Mouse (Mus musculus) CD4-positive, CD25-positive, alpha-beta regulatory T cell, adult 4 months (primary cell): Measurements from ENCODE around the gene Npepps. TPM values are rescaled to one million over a fixed set of nuclear protein-coding genes. Genes with fewer than 3 reads are reported as not detected.
"Not testable (repeated sequence)": the region's sequence is repeated elsewhere in the genome, so short reads cannot be mapped to it uniquely, and the experiment has no call there.

ENCODE experiments used
- ATAC-seq: one replicate; pipeline ENCODE4 v1.8.0; 2017
- polyA plus RNA-seq, 2 experiments: library from polyadenylated mRNA; unstranded; fragments of 100-300 nt; shearing (Covaris generic); gene quantifications; one replicate each; pipeline ENCODE4 v1.2.1; 2017

The Npepps gene
- polyA plus RNA-seq: 10 to 100 TPM; 34.4 to 41.1 TPM

DNA sequence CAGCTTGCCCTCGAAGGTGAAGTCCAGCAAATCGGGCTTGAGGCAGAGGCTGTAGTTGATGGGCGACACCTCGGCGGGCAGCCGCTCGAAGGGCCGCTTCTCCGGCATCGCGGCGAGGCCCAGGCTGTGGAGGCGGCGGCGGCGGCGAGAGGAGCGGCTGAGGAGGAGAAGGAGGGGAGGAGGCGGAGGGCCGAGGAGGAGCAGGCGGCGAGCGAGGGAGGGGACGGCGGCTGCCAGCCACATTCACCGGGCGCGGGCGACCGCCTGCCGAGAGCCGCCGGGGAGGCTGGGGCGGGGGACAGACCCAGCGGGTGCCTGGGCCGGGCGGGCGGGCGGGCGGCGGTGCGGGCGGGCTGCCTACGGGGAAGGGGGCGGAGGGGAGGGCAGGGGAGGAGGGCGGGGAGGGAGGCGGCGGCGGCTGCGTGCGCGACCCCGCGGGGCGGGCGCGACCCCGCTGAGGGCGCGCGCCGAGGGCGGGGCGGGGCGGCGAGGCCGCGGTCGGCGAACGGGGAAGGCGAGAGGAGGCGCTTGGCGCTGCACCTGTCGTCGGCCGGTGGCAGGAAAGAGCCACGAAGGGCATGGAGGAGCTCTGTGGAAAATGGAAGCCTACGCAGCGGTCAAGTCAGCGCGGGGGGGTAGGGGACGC is at the start of gene Npepps:
Gene Npepps, minus strand, starts transcription at position 423 of the 646 bp plus-strand sequence.
- peak; percentile 69 for ATAC-seq

DNA sequence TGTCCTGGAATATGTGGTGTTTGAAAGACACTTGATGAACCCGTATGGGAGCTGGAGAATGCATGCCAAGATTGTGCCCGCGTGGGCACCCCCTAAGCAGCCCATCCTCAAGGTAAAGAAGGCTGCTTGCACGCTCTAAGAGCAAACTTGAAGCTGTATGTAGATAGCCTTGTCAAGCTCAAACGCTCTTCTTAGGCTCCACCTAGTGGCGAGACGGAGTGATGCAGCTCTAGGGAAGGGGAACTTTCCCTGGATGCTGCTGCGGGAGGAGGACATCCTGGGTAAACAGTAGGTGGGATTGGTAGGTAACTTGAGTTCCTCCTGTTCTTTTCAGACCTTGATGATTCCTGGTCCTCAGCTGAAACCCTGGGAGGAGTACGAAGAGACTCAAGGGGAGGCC is 47.7 kb upstream of the Npepps start:
- no peak for ATAC-seq

DNA sequence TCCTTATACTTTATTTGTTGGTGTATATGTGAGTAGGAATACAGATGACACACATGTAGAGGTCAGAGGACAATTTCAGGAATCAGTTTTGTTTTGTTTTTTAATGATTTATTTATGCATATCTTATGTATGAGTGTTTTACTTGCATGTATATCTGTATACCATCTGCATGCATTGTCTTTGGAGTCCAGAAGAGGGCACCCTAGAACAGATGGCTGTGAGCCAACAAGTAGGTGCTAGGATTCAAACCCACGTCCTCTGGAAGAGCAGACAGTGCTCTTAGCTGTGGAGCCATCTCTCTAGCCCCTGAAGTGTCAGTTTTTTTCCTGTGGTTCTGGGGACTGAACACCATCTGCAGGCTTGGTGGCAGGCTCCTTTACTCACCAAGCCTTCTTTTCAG is 44.8 kb upstream of the Npepps start:
- ATAC-seq: no peak

DNA sequence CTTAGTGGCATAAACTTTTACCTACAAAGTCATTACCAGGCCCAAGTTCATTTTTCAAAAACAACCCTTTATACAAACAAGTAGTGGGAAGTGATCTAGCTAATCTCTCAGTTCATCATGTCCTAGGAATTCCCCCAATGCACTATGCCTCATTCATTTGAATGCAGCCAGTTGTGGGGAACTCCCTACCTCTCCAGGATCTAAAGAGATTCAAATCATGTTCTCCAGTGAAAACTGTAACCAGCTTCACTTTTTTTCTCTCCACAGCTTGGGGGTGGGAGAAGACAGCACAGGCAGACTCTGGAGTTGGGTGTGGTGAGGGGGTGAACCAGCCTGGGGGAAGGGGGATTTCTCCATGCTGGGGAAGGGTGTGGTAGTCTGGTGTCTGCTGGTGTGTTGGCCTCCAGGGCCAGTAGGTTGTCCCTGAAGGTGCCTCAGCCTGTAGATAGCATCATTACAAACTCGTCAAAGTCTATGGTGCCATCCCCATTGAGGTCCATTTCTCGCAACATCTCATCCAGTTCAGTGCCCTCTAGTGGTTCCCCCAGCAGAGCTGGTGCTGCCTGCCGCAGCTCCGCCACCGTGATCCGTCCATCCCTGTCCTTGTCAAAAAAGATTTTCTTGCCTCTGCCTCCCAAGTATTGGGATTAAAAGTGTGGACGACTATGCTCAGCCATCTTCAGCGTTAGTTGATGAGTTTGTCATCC is 41.6 kb upstream of the Npepps start:
- ATAC-seq: peak; percentile 93

DNA sequence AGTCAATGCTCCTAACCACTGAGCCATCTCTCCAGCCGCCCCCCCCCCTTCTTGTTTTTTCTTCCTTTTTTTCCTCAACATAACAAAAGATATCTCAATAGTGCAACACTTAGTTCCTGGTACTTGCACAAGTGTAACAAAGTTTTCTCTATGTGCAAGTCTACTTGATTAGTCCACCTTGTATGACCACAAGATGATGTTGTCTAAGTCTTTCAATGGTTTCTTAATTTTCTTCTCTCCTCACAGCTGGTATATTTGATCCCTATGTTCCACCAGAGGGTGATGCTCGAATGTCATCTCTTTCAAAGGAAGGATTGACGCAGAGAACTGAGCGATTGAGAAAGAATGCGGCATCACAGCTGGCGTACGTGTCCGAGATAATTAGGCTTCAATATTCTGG is 40.8 kb upstream of the Npepps start:
- no peak for ATAC-seq

DNA sequence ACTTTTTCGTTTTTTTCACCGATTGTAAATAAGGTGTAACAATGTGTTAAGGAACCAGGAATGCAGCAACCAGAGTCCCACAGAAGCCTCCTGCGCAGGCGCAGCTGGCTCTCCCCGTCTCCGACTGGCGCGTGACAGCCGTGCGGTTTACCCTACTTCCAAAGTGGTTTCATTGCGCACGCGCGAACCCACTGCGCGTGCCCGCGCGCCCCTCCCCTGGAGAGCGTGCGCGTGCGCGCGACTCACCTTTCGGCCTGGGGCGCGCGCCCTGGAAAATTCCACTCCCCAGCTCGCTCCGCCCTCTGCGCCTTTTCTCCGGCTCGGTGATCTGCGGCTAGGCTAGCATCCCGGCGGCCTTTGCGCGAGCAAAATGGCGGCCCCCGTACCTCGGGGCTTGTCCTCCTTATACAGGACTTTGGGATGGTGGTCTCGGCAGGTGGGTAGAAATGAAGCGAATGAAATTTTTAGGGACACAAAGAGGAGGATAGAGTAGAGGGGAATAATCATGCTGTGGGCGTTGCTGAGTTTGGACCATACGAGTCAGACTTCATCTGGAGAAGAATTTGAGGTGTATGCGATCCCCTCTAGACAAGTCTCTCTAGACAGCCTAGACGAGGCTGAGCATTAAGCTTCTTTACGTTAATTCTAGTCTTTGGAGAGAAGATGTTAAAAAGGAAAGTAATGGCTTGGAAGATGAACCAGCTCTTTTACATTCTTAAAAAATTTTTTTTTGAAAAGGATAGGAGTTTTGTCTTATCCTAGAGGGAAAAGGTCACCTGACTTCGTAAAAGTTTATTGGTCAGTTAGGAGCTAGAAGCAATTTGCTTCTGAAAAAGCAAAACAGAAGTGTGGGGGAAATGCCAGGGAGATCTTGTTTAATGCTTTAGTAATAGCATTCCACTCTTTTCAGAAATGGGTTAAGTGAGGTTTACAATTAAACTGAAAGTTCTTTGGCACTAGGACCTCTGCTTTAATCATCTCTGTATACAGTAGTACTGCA is 35.4 kb upstream of the Npepps start, which contains the start of gene Mrpl45:
Gene Mrpl45, plus strand, starts transcription at position 213 of the 1,000 bp plus-strand sequence.
- peak; percentile 94 for ATAC-seq

DNA sequence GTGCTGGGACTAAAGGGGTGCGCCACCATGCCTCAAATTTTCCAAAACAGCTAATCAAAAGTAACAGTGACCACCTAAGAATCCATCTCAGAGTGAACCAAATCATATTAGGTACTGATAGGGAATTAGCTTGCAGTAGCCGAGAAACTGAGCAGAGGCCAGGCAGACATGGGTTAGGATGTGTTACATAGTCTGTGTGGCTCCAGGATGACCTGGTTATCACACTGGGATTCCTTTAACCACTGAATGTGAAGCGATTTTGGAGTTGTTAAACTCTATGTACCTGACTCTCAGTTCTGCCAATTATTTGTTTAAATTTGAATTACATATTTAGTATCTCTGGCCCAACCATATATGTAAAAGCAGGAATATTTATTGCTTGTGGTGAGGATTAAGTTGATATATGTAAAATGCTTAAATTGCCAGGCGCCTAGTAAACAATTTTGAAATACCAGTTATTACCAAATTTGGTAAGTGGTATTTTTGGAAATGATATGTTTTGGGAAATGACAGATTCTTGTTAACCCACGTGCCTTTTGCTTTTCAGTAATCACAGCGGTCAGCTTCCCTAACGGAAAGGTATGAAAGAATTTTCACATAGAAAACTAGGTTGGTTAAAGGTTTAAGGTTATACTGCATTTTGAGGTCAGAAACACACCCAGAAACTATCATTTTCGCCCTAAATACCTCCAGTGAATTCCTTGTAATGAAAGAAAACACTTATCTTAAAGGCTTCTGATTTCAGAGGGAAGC is 34.5 kb upstream of the Npepps start:
- ATAC-seq: peak; percentile 4

DNA sequence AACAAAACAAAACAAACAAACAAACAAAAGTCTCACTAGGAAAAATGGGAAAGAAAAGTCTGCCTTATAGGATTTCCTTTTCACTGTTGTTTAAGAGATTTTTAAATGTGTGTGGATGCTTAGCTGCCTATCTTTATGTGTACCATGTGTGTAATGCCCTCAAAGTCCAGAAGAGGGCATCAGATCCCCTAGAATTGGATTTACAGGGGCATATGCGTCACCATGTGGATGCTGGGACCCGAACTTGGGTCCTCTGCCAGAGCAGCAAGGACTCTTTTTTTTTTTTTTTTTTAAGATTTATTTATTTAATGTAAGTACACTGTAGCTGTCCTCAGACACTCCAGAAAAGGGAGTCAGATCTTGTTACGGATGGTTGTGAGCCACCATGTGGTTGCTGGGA is 33.7 kb upstream of the Npepps start:
- no peak for ATAC-seq

DNA sequence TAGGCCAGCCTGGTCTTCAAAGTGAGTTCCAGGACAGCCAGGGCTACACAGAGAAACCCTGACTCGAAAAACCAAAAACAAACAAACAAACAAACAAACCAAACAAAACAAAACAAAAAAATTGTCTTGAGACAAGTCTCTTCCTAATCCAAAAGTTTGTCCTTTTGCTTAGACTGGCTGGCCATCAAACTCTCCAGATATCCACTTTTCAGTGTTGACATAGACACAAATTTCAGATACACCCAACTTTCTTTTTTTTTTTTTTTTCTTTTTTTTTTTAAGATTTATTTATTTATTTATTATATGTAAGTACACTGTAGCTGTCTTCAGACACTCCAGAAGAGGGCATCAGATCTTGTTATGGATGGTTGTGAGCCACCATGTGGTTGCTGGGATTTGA is 32.4 kb upstream of the Npepps start:
- ATAC-seq: not testable (repeated sequence)

DNA sequence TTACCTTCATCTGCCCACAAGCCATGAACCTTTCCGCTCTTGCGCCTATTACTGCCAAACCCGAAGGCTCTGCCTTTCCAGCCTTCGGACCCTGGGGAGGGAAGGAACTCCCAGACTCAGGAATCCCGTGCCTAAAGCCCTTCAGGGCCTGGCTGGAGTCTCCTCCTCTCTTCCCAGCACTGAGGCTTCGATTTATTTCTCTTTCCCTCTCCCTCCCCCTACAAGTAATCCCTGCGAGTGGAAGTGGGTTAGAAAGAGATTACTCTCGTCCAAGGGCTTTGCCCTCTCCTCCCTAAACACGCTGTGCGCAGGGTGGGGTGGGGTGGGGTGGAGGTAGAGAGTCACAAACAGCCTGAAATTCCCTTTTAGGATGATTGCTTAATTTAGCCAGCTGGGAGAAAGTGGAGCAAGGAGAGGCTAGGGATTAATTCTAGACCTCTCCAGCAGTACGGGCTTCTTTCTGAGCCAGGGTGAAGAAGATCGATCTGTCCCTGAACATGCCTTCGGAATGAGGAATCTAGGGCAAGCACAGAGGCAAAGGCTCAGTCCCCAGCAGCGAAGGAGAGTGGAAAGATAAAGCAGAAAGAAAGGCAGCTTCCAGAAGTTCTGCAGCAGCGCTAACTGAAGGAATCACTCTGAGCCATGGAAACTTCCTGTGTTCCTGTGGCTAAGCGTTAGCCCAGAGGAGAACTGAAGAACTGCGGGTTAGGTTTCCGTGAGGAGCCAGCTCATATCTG is 30.6 kb upstream of the Npepps start:
- ATAC-seq: no peak

DNA sequence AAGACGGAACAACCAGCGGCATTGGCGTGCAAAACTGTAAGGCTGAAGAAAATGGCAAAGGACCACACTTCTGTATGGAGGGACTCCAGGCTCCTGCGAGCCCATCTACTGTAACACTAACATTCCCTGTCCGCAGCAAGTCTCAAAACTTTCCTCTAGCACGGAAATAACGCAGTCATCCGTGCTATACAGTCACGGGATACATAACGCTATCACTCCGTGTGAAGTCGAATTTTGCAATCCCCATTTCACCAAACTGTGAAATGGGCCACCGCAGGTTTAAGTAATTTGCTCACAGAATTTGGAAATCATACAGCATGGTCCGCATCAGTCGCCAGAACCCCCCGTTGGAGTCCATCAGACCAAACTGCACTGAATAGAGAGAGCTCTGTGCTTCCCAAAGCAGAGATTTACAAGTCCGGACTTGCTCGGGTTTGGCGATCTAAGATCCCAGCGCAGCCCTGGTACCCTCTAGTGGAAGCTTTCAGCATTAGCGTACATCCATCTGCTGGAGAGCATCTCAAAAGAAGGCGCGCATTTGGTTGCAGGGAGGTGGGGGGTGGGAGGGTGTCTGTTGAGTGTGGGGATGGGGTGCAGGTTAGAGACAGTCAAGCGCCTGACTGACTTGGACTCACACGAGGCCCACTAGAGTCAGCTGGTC is 29.6 kb upstream of the Npepps start:
- peak; percentile 76 for ATAC-seq

DNA sequence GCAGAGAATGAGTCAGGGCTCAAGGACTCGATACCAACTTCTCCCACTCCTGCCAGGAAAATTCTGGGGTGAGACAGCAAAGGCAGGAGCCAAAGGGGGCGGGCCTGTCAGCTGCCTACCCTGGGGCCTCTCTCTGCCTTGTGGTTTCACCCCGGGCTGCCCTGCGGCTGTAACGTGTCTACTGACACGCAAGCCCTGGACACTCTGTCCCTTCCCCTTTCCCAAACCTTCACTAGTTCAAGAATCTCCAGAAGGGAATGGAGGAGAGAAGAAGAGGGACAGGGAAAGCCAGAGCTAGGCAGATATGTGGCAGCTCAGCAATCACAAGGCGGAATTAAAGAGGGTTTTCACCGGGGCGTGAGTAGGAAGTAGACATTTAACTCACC is 29.0 kb upstream of the Npepps start:
- peak; percentile 35 for ATAC-seq

DNA sequence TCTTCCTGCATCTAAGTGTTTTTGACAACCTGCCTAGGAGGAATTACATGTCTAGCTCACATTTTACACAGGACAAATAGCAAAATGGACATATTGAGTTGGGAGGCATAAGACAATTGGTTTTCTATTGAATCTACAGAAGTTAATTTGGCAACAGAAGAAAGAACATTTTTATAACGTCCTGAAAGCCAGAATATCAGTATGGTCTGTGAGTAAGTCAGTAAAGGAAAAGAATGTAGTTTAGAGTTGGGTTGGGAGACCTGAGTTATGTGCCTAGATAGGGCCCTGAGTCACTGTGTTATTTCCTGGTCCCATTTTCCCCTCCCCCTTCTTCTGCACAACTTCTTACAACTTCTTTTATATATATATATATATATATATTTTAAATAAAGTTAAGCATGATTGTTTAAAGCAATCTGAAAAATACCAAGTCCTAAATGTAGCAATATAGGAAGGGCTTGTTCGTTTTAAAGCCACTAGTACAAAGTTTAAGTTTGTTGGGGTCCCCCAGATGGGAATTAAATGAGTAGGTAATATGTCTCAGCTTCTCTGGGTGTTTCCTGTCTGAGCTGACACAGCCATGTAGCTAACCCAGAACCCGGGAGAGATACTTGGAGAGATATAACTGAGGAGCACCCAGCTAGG is 28.5 kb upstream of the Npepps start:
- ATAC-seq: peak; percentile 27

DNA sequence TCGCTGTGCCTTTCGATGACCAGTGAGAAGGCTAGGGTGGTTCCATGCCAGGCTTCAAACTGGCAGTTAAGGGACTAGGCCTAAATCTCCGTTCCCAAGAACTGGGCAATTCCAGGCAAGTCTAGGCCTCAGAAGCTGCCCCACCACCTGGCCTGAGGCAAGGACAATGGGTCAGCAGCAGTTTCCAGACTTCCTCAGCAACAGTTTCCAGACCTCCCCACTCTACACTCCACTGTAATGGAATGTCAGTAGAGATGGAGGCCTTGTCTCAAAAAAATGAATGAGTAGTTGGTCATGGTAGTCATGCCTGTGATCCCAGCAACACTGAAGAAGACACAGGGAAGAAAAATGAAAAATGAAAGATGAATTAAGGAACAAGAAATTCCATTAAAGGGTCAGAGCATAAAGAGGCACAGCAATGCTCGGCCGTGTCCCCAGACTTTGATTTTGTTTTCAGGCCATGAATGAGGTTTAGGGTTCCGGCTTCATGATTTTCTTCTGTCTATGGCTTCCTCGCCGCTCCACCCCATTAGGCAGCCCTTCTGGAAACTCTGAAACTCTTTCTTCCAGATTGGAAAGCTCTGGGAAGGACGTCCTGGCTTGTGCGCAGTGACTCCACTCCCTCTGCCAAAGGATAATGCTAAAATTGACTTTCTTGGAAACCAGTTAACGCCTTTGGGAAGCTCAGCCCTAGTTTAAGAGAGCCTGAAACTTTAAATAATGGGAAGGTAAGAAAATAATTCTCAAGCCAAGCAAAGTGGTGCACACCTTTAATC is 27.0 kb upstream of the Npepps start:
- ATAC-seq: no peak

DNA sequence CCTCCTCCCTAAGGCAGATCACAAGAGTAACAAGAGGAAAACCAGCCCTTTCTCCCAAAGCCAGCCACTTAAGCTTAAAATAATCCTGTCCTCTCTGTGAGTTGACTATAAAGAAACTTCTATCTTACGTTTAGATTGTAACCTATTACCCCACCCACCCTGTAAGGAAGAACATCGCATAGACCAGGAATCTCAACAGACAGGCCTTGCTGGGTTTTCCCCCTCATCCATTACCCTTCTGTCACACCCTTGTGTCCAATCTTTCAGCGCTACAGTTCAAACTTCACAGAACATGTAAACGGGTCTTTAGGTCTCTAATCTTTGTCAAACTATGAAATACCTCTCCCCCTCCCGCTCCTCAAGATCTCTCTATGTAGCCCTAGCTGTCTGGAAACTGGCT is 24.2 kb upstream of the Npepps start:
- ATAC-seq: no peak

DNA sequence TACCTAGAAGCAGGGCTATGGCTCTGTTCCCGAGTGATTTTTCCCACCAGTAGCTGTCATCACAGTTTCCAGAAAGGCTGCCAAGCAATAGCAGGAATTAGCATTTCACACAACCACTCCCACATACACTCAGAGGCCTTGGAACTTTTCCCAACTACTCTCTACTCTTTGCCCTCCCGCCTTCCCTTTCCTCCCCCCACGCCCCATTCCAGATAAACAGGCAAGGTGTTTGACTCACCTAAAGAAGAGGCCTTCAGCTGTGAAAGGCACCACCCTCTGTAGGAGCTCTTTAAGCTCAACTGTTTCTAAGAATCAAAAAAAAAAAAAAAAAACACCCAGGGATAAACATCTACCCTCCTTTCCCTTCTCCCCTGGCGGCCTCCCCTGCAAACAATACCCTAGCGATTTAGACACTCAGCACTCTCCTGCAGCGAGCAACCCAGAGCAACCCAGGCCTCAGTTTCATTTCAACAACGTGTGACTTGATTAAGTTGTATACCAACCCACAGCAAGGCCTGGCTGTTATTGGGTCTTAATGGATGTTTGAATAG is 21.9 kb upstream of the Npepps start:
- ATAC-seq: no peak

DNA sequence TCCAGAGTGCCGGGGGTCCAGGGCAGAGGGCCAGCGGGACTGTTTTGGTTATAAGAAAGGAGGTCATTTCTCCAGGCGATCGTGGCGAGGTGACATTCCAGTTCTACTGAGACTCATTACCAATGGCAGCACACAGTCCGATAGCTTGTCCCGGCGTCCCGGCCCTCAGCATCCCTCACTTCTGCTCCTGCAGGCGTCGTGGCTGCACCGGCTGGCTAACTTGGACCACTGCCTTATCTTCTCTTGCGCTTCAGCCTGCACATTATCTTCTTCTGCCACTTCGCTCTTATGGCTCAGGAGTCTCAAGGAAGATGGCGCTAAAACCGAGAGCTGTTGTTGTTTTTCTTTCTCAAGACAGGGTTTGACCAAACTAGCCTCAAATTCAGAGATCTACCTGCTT is 21.0 kb upstream of the Npepps start:
- no peak for ATAC-seq

DNA sequence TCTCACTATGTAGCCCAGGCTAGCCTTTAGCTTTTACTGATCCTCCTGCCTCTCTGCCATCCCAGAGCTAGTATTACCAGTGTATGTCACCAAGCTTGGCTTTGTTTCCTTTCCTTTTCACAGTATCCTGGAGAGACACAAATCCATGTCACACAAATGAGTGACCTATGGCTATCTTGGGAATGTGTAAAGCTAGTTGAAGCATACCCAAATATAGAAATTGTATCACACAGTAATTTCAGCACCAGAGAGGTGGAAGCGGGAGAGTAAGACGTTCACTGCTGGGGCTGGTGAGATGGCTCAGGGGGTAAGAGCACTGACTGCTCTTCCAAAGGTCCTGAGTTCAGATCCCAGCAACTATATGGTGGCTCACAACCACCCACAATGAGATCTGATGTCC is 19.5 kb upstream of the Npepps start:
- no peak for ATAC-seq

DNA sequence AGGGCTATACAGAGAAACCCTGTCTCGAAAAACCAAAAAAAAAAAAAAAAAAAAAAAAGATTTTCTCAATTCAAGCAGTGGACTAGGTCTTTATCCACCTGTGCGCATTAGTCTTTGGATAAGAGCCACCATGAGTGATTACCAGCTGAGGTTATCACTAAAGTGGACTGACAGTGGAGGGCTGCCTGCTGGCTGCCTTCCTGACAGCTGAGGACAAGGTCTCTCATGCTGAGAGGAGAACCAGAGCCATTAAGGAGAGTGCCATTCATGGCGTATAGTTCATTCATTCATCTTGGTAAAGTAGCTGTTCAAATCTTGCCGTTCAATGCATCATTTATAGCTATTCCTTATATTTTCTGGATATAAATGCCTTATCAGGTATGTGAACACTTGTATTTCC is 16.1 kb upstream of the Npepps start:
- no peak for ATAC-seq
